Mouse (Mus musculus): ENCODE measurements around the gene Tppp.

GRCm38 (mm10) chr13:74031133-74031532, 21.9 kb downstream of the Tppp start:
- TF ChIP-seq POLR2A (IDR thresholded peaks at IDR 0.05; ENCODE audit: control insufficient read depth, low read depth, low read length) = no peak
- TF ChIP-seq CTCF (IDR thresholded peaks at IDR 0.05; ENCODE audit: control insufficient read depth, insufficient read depth, insufficient replicate concordance, low read depth, low read length) = no peak
